Mouse (Mus musculus): ENCODE results near the gene Casq2.

- TF ChIP-seq POLR2A (IDR thresholded peaks at IDR 0.05; ENCODE audit: insufficient read length, low read depth) (no peak), POLR2AphosphoS2 (IDR thresholded peaks at IDR 0.05; ENCODE audit: insufficient read length, low read depth) (no peak), E2F4 (IDR thresholded peaks at IDR 0.05; ENCODE audit: insufficient read depth) (no peak), MYOG (IDR thresholded peaks at IDR 0.05; ENCODE audit: control insufficient read depth in 1 of 3, insufficient read depth in 1 of 3, insufficient read length in 2 of 3, low read depth in 2 of 3) (no peak), TCF3 (IDR thresholded peaks at IDR 0.05; ENCODE audit: insufficient read length, low read depth) (no peak), MAX (IDR thresholded peaks at IDR 0.05; ENCODE audit: low read depth) (no peak), SRF (IDR thresholded peaks at IDR 0.05; ENCODE audit: control insufficient read depth, insufficient read length, low read depth) (no peak), MYOD1 (IDR thresholded peaks at IDR 0.05; ENCODE audit: control insufficient read depth in 1 of 3, insufficient read length in 2 of 3, low read depth in 2 of 3) (no peak), USF1 (IDR thresholded peaks at IDR 0.05; ENCODE audit: low read depth) (no peak), CEBPB (IDR thresholded peaks at IDR 0.05; ENCODE audit: insufficient read depth, poor library complexity, severe bottlenecking) (no peak)
Observed at GRCm38 (mm10) chr3:102096366-102096765, 10.2 kb downstream of the Casq2 start.

Data from myocyte (in vitro differentiated cells).